Mouse (Mus musculus) stomach, postnatal 0 days (tissue): ENCODE data around the gene Rcsd1.
"Not testable (repeated sequence)": the region's sequence is repeated elsewhere in the genome, so short reads cannot be mapped to it uniquely, and the experiment has no call there.

Experiments
- CTCF ChIP-seq: IDR thresholded peaks from 2 replicates; pipeline ENCODE4 v1.5.1; 2016; ENCODE audit warnings: antibody characterized with exemption, low read depth, mild to moderate bottlenecking, moderate library complexity
- EP300 ChIP-seq: optimal IDR thresholded peaks from 2 replicates; pipeline ENCODE3; 2016; ENCODE audit warnings: antibody characterized with exemption

DNA sequence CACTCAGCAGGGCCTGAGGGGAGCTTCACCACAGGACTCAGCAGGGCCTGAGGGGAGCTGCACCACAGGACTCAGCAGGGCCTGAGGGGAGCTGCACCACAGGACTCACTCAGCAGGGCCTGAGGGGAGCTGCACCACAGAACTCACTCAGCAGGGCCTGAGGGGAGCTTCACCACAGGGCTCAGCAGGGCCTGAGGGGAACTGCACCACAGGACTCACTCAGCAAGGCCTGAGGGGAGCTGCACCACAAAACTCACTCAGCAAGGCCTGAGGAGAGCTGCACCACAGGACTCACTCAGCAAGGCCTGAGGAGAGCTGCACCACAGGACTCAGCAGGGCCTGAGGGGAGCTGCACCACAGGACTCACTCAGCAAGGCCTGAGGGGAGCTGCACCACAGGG lies 29.5 kb downstream of the Rcsd1 start:
- TF ChIP-seq EP300, CTCF: not testable (repeated sequence)
